Mouse (Mus musculus): ENCODE results near the gene Ppil2. TPM values are rescaled to one million over a fixed set of nuclear protein-coding genes. Genes with fewer than 3 reads are reported as not detected.

The Ppil2 gene
- polyA plus RNA-seq (2021; fragmentation: Nextera tagmentation) = 78.4 and 79.2 TPM in 2 replicates
- long read RNA-seq, experiment 1, transcript Ppil2-209 (20 exons, 3,088 nt) = minor isoform, 40 of 160 reads
- long read RNA-seq, experiment 1, transcript Ppil2-201 (21 exons, 2,333 nt) = major isoform, 59 of 160 reads
- long read RNA-seq, experiment 1, partial matches to known transcripts = 35 of 160 reads
- long read RNA-seq, experiment 1, other reads (novel, unspliced or antisense) = 24 of 160 reads
- long read RNA-seq, experiment 2, transcript Ppil2-201 (21 exons, 2,333 nt) = major isoform, 224 of 620 reads
- long read RNA-seq, experiment 2, transcript Ppil2-202 (21 exons, 2,190 nt) = minor isoform, 20 of 620 reads
- long read RNA-seq, experiment 2, transcript Ppil2-209 (20 exons, 3,088 nt) = minor isoform, 184 of 620 reads
- long read RNA-seq, experiment 2, transcript Ppil2-206 (2 exons, 935 nt) = minor isoform, 6 of 620 reads
- long read RNA-seq, experiment 2, partial matches to known transcripts = 63 of 620 reads
- long read RNA-seq, experiment 2, other reads (novel, unspliced or antisense) = 123 of 620 reads

GRCm38 (mm10) chr16:17110771-17111743, at the start of gene Ppil2:
Gene Ppil2, minus strand, starts transcription at chr16:17111257.

GRCm38 (mm10) chr16:17146772-17147235, 35.7 kb upstream of the Ppil2 start, which contains the start of gene Ccdc116:
Gene Ccdc116, minus strand, starts transcription at chr16:17147229.

GRCm38 (mm10) chr16:17144339-17144738, 33.3 kb upstream of the Ppil2 start, which contains the start of gene Ydjc:
Gene Ydjc, plus strand, starts transcription at chr16:17144621.

GRCm38 (mm10) chr16:17132089-17132905, 21.2 kb upstream of the Ppil2 start, which contains the start of gene Sdf2l1:
Gene Sdf2l1, minus strand, starts transcription at chr16:17132383.

GRCm38 (mm10) chr16:17124871-17125520, 13.9 kb upstream of the Ppil2 start, which contains the start of gene 2610318N02Rik:
Gene 2610318N02Rik, minus strand, starts transcription at chr16:17125167.

GRCm38 (mm10) chr16:17069511-17070443, 41.3 kb downstream of the Ppil2 start, which contains the start of gene Ypel1:
Gene Ypel1, plus strand, starts transcription at chr16:17069696.

Small RNAs within 50 kb of the gene (microRNA-seq; reads per million reads assigned to microRNA genes)
- 114 reads per million, percentile 60 among the genes with 10 or more reads in this experiment for gene Mir130b
- 0.64 reads per million for gene Mir301b

Other genes with a start within 250 kb of the Ppil2 start
- gene Igll1, start 247.3 kb downstream of the Ppil2 start, polyA plus RNA-seq (2021; fragmentation: Nextera tagmentation) = not detected in 2 replicates
- gene Top3b, start 240.5 kb downstream of the Ppil2 start, polyA plus RNA-seq (2021; fragmentation: Nextera tagmentation) = 23.7 and 26.3 TPM in 2 replicates
- 0.77 and 1.7 TPM in 2 replicates for gene Vpreb1, start 240.4 kb downstream of the Ppil2 start, polyA plus RNA-seq (2021; fragmentation: Nextera tagmentation)
- gene Ppm1f, start 214.8 kb downstream of the Ppil2 start, polyA plus RNA-seq (2021; fragmentation: Nextera tagmentation) = 6.8 and 8.5 TPM in 2 replicates
- gene Mapk1, start 127.9 kb downstream of the Ppil2 start, polyA plus RNA-seq (2021; fragmentation: Nextera tagmentation) = 138 and 148 TPM in 2 replicates
- 23.7 and 29.0 TPM in 2 replicates for gene Ypel1, start 41.6 kb downstream of the Ppil2 start, polyA plus RNA-seq (2021; fragmentation: Nextera tagmentation)
- 1.3 and 2.2 TPM in 2 replicates for gene 2610318N02Rik, start 13.9 kb upstream of the Ppil2 start, polyA plus RNA-seq (2021; fragmentation: Nextera tagmentation)
- 32.6 and 49.5 TPM in 2 replicates for gene Sdf2l1, start 21.1 kb upstream of the Ppil2 start, polyA plus RNA-seq (2021; fragmentation: Nextera tagmentation)
- 37.9 and 45.2 TPM in 2 replicates for gene Ydjc, start 33.4 kb upstream of the Ppil2 start, polyA plus RNA-seq (2021; fragmentation: Nextera tagmentation)
- gene Ccdc116, start 36.0 kb upstream of the Ppil2 start, polyA plus RNA-seq (2021; fragmentation: Nextera tagmentation) = 0.29 and 0.79 TPM in 2 replicates
- gene Ube2l3, start 91.4 kb upstream of the Ppil2 start, polyA plus RNA-seq (2021; fragmentation: Nextera tagmentation) = 112 and 119 TPM in 2 replicates
- gene Rimbp3, start 97.3 kb upstream of the Ppil2 start, polyA plus RNA-seq (2021; fragmentation: Nextera tagmentation) = 0.44 and 0.63 TPM in 2 replicates
- gene Hic2, start 122.3 kb upstream of the Ppil2 start, polyA plus RNA-seq (2021; fragmentation: Nextera tagmentation) = 0.30 and 0.44 TPM in 2 replicates
- 115 and 119 TPM in 2 replicates for gene Tmem191c, start 164.8 kb upstream of the Ppil2 start, polyA plus RNA-seq (2021; fragmentation: Nextera tagmentation)
- gene Serpind1, start 220.1 kb upstream of the Ppil2 start, polyA plus RNA-seq (2021; fragmentation: Nextera tagmentation) = 2.8 and 4.0 TPM in 2 replicates